Mouse (Mus musculus): ENCODE results near the gene Arhgap17.

The Arhgap17 gene

GRCm38 (mm10) chr7:123283826-123284225 is 85.9 kb downstream of the Arhgap17 start:
- DNase-seq (ENCODE audit: low spot score): no peak

DNA sequence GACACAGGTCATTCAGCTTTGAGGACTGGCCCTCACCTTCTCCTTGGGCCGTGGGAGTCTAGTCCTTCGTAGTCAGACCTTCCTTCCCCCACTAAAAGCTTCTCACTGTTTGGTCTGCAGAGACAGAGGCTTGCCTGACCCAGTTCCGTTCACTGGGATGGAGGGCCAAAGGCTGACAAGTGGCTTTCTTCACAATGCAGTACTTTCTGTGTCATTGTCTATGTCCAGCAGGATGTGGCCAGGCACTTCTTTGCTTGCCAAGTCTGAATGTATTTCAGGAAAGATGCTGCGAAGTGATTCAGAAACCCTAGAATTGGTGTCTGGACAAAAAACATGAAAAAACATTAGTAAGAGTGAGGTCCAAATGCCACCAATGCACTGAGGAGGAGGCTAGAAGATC is 89.9 kb downstream of the Arhgap17 start:
- no peak for DNase-seq (ENCODE audit: low spot score)

DNA sequence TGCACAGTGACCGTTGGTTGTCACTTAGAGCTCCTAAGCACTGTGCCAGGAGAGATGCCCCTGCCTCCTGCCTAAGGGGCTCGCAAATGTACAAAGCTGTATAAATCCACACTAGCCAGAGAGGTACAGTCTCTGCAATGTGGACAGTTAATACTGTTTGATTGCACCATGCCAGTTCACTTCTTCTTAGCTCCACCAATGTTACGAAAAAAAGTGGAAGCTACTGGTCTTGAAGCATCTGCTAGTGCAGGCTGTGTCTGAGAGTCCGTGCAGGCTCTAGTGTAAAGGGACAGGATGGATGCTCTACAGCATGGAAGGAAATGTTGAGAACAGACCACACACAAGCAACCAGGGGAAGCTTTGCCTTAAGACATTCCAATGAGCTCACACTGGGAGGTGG is 93.1 kb downstream of the Arhgap17 start:
- no peak for DNase-seq (ENCODE audit: low spot score)

GRCm38 (mm10) chr7:123273056-123273455 is 96.7 kb downstream of the Arhgap17 start:
- no peak for DNase-seq (ENCODE audit: low spot score)

GRCm38 (mm10) chr7:123258103-123258502 is 111.6 kb downstream of the Arhgap17 start:
- no peak for DNase-seq (ENCODE audit: low spot score)

GRCm38 (mm10) chr7:123254196-123254970 is 115.3 kb downstream of the Arhgap17 start:
- no peak for DNase-seq (ENCODE audit: low spot score)

- DNase-seq (ENCODE audit: low spot score): no peak
Measured at GRCm38 (mm10) chr7:123253396-123253795, 116.3 kb downstream of the Arhgap17 start.

- DNase-seq (ENCODE audit: low spot score): no peak
Measured at GRCm38 (mm10) chr7:123251343-123251742, 118.4 kb downstream of the Arhgap17 start.

GRCm38 (mm10) chr7:123248166-123248565 is 121.5 kb downstream of the Arhgap17 start:
- no peak for DNase-seq (ENCODE audit: low spot score)

DNA sequence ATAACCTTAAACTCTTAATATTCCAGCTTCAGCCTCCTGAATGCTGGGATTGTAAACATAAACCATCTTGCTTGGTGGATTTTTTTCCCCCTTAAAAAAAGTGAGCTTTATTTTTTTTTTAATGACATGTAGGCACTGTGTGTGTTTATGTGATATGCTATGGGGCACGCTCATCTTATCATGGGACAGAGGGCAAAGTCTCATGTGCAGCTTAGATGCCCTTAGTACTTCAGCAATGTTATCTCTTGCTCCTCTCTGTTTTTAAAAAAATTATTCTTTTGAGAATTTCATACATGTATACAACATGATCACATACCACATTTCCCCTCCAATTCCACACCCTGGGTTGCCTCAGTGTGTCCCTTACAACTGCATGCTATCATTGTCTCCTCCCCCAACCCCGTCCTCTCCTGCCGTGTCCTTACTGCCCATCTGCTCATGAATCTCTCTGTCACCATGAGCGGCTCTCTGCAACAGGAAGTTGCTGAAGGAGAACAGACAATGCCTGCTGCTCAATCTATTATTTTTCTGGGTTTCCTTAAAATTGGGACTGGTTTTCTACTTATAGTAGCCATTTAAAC is 123.1 kb downstream of the Arhgap17 start:
- no peak for DNase-seq (ENCODE audit: low spot score)

DNA sequence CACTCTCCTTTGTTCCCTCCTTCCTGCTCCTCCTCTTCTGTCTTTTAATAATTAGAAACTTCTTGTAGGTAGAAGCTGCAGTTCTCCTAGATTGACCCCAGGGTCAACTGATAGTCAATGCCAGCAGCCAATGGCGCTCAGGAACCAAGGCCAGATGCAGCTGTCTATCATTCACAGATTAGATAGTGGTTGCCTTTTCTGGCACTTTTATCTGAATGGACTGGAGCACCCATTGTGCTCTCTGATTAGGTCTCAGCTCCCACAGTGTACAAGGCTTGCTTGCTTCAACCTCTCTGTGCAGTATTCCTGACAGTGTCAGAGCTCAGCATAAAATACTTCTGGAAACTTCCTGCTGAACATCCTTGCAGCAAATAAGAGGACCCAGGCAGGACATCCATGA is 124.9 kb downstream of the Arhgap17 start:
- no peak for DNase-seq (ENCODE audit: low spot score)

GRCm38 (mm10) chr7:123242241-123242640 is 127.5 kb downstream of the Arhgap17 start:
- DNase-seq (ENCODE audit: low spot score): no peak

GRCm38 (mm10) chr7:123240064-123240463 is 129.7 kb downstream of the Arhgap17 start:
- DNase-seq (ENCODE audit: low spot score): no peak

DNA sequence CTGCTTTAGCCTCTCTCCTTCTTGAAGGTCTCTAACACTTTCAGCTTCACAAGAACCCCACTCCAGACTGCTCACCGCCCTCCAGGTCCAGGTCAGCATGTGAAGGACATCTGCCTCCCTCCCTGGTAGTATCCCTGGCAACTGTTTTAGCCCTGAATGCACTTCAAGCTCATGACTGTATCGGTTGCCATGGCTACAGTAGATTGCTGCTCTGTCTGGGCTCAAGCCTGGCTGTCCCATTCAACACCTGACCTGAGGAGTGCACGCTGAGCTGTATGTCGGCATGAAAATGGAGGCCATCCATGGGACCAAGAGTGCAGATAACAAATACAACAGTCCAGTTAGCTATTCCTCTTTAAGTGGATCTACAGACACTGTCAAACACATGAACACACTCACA is 131.1 kb downstream of the Arhgap17 start:
- DNase-seq (ENCODE audit: low spot score): no peak

- DNase-seq (ENCODE audit: low spot score): no peak
Measured at GRCm38 (mm10) chr7:123235449-123235848, 134.3 kb downstream of the Arhgap17 start.
